Mouse (Mus musculus) urinary bladder, postnatal 14 days (tissue): ENCODE measurements around the gene Gm7102.
"Not testable (repeated sequence)": the region's sequence is repeated elsewhere in the genome, so short reads cannot be mapped to it uniquely, and the experiment has no call there.

Experiments
- DNase-seq: peaks from one replicate; pipeline ENCODE4 v3.0.0; 2021; ENCODE audit warnings: low spot score

The Gm7102 gene

DNA sequence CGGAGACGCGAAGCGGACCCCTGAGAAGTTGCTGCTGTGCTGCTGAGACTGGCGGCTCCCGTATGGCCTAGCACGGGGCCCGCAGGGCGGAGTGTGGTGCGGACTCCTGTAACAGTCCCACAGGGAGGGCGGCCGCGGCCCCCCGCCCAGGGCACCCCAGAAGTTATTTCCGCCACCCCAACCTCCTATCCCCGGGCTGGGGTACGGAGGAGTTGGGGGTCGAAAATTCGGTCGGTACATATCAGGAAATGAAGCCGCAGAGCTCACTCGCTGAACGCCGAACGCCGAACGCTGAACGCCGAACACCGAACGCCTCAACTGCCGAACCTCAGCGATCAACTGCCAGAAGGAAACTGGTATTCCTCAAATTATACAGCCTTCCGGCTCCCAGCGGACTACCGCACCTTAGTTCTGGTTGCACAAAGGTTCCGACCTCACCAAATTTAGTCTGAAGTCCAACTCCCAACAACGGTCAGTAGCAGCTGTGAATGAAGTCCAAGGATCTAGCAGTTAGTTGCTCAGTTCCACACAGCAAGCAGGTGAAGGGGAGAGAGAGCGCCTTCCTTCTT, at the start of gene Gm7102:
Gm7102 (minus strand) TSS at position 554 of the 569 bp plus-strand sequence.
- no peak for DNase-seq

DNA sequence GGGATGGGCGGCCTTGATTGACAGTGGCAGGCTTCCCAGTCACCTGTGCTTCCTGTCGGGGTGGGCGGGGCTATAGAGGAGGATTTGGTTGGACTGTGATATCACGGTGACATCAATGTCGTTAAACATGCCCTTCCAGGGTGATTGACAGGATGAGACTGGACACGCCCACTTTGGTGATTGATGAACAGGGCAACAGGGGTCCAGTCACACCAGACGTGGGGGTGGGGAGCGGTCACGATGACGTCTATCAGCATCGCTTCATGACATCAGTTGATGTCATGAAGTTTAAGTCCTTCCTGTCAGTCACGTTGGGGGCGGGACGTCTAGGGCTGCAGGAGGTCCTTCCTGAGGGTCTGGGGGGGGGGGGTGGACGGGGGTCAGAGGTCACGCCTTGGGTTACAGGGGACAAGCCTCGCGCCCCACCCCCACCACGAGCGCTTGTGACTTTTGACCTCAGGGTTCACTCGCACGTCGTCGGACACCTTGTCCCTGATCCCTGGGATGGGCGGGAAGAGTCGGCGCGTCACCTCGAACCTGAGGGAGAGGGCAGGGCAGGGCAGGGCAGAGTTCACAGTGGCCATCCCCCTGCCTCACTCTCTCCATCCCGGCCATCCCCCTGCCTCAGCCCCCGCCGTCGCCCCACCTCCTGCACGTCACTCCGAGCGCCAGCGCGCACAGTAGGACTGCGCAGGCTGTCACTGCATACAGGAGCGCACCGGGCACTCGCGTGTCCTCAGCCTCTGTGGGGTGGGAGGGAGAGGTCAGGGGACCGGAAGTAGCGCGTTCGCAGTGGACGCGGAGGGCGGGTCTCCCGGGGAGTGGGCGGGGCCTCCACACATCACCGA, 48.8 kb upstream of the Gm7102 start:
- peak; percentile 12 for DNase-seq

- DNase-seq, result no peak
Observed at GRCm38 (mm10) chr19:61223706-61224328, 47.7 kb upstream of the Gm7102 start.

- not testable (repeated sequence) for DNase-seq
Observed at GRCm38 (mm10) chr19:61207506-61207905, 31.4 kb upstream of the Gm7102 start.

- peak; percentile 13 for DNase-seq
Observed at GRCm38 (mm10) chr19:61199836-61200235, 23.7 kb upstream of the Gm7102 start.

- DNase-seq, result peak; percentile 91
Observed at GRCm38 (mm10) chr19:61199316-61199715, 23.2 kb upstream of the Gm7102 start.

GRCm38 (mm10) chr19:61183590-61183989, 7.5 kb upstream of the Gm7102 start, which contains the start of gene Gm6020:
Gene Gm6020, plus strand, starts transcription at chr19:61183890.
- DNase-seq, result not testable (repeated sequence)

DNA sequence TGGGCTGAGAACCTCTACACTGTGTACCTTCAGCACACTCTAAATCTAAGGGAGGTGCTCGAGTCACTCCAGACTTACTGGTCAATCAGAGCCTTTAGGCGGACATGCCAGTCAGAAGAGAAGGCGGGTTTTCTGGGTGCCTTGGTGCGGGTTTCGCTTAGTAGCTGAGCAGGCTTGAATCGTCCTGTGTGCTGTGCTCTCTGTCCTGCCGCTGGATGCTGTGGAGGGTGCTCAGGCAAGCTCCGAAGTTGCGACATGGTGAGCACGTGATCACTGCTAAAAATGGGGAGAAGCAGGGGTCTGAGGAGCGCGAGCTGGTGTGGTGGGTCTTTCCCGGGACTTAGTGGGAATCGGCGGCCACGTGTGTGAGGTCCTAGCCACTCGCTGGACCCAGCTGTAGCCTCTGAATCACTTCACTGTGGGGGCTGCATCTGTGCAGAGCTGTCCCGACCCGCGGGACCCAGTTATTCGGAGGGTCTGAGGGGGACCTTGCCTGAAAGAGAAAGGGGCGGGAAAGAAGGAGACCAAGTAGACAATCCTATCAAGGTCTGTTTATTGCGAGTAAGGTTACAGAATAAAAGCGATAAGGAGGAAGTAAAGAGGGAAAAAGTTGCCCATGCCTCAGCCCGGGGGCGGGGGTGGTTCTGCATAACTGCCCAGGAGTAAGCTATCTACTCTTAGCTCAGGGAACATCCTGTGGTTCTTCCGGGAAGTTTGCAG, 24.2 kb downstream of the Gm7102 start:
- DNase-seq, result peak; percentile 8

DNA sequence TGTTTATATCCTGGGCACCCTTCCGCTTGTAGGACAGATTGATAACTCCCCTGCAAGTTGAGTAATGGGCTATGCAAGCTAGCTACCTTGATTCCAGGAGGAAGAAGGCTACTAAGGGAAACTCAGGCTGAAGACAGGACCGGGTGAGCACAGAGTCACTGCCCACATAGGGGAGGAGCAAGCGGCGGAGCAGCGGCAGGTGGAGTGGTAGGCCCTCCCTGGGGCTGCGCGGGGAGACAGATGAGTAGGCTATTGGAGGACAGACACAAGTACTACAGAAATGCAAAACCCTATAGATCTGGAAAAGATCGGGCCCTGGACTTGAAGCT, 24.8 kb downstream of the Gm7102 start:
- DNase-seq, result peak; percentile 31

DNA sequence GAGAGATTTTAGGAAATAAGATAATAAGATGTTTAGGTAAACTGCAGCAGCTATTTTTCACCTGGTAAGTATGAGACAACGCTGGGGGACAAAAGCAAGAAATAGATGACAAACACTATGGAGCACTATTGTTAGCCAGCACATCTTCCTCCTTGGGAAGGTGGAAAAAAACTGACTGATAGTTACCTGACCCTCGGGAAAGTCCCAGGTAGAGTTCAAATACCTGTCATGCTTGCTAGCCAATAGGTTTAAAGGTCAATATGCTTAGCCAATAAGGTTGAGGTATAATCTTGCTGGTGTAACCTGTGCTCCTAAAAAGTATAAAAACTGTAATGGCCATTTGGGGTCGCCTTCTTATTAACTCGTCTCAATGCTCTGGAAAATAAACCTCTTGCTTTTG, 34.8 kb downstream of the Gm7102 start:
- DNase-seq, result no peak

GRCm38 (mm10) chr19:61140342-61141206, 35.5 kb downstream of the Gm7102 start, which contains the start of gene Zfp950:
Gene Zfp950, minus strand, starts transcription at chr19:61140840.
- peak; percentile 81 for DNase-seq

DNA sequence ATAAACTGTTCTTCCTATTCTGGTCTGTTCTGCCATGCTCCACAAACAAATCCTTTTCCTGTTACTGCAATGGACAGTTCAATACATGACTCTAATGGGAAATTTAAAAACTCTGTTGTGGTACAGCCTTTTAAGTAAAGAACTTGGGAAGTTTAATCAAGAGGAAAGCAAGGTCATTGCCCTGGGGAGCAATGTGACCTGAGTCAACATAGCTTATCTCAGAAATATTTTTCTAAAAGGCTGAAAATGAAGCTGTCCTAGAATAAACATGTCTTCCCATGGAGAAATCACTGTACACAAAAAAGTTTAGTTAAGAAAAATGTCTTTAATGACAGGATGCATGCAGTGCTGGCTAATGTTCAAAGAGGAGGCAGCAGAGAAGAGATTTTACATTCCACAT, 37.5 kb downstream of the Gm7102 start:
- no peak for DNase-seq

DNA sequence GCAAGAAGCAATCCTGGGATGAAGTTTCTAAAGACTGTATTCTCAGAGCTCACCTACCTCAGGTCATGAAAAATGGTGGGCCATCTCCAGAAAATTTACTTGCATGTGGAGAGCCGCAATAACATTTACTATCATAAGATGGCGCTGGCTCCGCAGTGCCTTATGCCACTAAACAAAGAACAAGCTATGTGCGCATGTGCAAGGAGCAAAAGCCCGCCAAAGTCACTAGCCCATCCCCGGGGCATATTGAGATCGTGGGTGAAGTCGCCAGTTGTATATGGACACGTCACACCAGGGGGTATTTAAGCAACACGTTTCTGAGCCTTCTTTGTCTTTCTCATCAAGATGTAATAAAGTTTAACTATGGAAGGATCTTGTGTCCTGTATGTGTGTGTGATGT, 45.0 kb downstream of the Gm7102 start:
- no peak for DNase-seq
